Mouse (Mus musculus): ENCODE data around the gene Npepps.

- TF ChIP-seq CTCF (IDR thresholded peaks at IDR 0.05; ENCODE audit: low read depth, low read length) (no peak), POLR2A (IDR thresholded peaks at IDR 0.05; ENCODE audit: extremely low read depth, insufficient read depth, low read length) (no peak)
Observed at GRCm38 (mm10) chr11:97282179-97282578, 1.7 kb upstream of the Npepps start.

Data from liver, adult 2 months (tissue).